8 mouse cellular contexts compared by ENCODE assay signal in genomic region chr4:4792141-4792991, GRCm38 (mm10). TPM values are rescaled to one million over a fixed set of nuclear protein-coding genes. Genes with fewer than 3 reads are reported as not detected.
DNase-seq lines count a peak whose midpoint lies in the region; ATAC-seq and TF ChIP-seq lines count a peak whose summit lies in the region.

No protein-coding gene starts in this region.

- peaks cover 17% of the 10 kb centered on the region for H3K36me3 ChIP-seq in G1E (replicated peaks)

- peaks cover 23% of the 10 kb centered on the region for H3K4me1 ChIP-seq in G1E (ENCODE audit: insufficient read depth, low read depth, low read length)

- no peaks in the 10 kb centered on the region for H3K9me3 ChIP-seq in G1E (replicated peaks)

- DNase-seq in G1E (ENCODE audit: low spot score), result peak; percentile 68
- peak; percentile 77 for DNase-seq in brain, embryonic 14.5 days (ENCODE audit: low read depth)
- DNase-seq in heart, postnatal 4 days, result peak; percentile 44
- DNase-seq in layer of hippocampus, adult 9-11 months, result peak; percentile 15
- DNase-seq in lung, postnatal 10 days, result peak; percentile 54
- peak; percentile 8 for DNase-seq in retina, adult 2 months (ENCODE audit: low read depth, low spot score)
- DNase-seq in urinary bladder, postnatal 25 days (ENCODE audit: low spot score), result peak; percentile 42

- peak; percentile 71 for ATAC-seq in G1E (ENCODE audit: extremely low read depth, insufficient number of reproducible peaks, low FRiP score, poor library complexity, severe bottlenecking)
- peak; percentile 91 for ATAC-seq in erythroid progenitor cell, adult 5-6 weeks (replicated peaks; ENCODE audit: low FRiP score, poor library complexity, severe bottlenecking)

- H3K27me3 ChIP-seq in G1E (ENCODE audit: insufficient read depth, low read length), result 0 out of 2 replicates have a peak, but pooled peaks cover 2% of the 10 kb centered on the region

- TF ChIP-seq POLR2A in brain, embryonic 14.5 days (IDR thresholded peaks at IDR 0.05; ENCODE audit: borderline replicate concordance, extremely low read depth, insufficient read depth, insufficient read length, poor library complexity, severe bottlenecking), result no peak

- H3K4me3 ChIP-seq in G1E (ENCODE audit: low read depth, low read length), result peak overlapping the region; percentile 98

- no peak for TF ChIP-seq CTCF in G1E (IDR thresholded peaks at IDR 0.05; ENCODE audit: low read depth, low read length)
- no peak for TF ChIP-seq CTCF in brain, embryonic 14.5 days (IDR thresholded peaks at IDR 0.05; ENCODE audit: borderline replicate concordance, extremely low read depth, insufficient read depth, insufficient read length)

RNA-seq across cellular contexts. Expression of gene Impad1, which starts 0.8 kb away (rescaled TPM):
- total RNA-seq in G1E (2014; fragmentation: Nextera tagmentation) (36.3 and 42.6 TPM in 2 replicates), G1E (2017) (38.6 and 44.7 TPM in 2 replicates)
- polyA plus RNA-seq in G1E (2012), result 4.2 and 4.6 TPM in 2 replicates
- polyA plus RNA-seq in brain, embryonic 14.5 days (2012; rRNA removed), result 30.4 and 41.2 TPM in 2 replicates
- 16.6 and 21.8 TPM in 2 replicates for total RNA-seq in erythroid progenitor cell, adult 5-6 weeks (2015; ENCODE audit: low replicate concordance)
- total RNA-seq in erythroid progenitor cell, adult 5-6 weeks (2017; ENCODE audit: low replicate concordance), result 12.3 and 21.6 TPM in 2 replicates
- 10 to 100 TPM; 43.2 to 43.7 TPM for total RNA-seq in heart, postnatal 4 days (2021)

Comparison
In these comparisons a context has a peak if more than half of its experiments do, and no peak if none do; other contexts are left out.
1. Peak in every context shown above with its lines: DNase-seq, ATAC-seq and H3K4me3 ChIP-seq.
2. DNase-seq: peak in every context shown above with its lines; median percentile 77 in brain, embryonic 14.5 days; 68 in G1E; 54 in lung, postnatal 10 days; 44 in heart, postnatal 4 days; 42 in urinary bladder, postnatal 25 days; 15 in layer of hippocampus, adult 9-11 months; 8 in retina, adult 2 months.